Mouse (Mus musculus): ENCODE data around the gene Cxcr2.
A peak's percentile ranks its signal among the peaks of the same experiment; 100 is the strongest.

Gene Cxcr2

DNA sequence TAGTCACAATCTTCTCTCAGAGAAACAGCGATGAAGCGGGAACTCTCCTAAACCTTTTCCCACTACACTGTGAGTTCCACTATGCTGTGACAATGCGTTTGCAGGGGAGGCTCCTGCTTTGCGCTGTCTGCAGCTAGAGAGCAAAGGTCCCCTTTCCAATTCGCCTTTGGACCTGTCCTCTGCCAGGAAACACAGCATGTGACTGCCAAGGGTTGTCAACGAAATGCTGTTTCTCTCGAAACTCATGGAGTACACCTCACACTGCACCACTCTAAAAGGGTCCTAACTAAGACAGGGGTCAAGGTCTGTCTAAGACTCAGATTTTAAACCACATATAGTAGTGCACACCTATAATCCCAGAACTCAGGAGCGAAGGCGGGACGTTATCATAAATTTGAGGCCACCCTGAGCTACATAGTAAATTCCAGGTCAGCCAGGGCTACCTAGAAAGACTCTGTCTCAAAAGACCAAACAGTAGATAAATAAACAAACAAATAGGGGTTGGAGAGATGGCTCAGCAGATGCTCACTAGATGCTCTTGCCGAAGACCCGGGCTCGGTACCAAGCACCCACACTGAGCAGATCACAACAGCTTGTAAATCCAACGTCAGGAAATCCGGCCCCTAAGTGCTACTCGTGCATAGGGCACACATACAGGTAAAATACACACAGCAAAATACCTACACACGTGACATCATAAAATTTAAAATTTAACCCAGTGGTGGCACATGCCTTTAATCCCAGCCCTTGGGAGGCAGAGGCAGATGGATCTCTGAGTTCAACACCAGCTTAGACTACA, 43.0 kb downstream of the Cxcr2 start:
- DNase-seq (ENCODE audit: low spot score in 2 of 2): no peak

GRCm38 (mm10) chr1:74197726-74198470, 44.1 kb downstream of the Cxcr2 start:
- no peak for DNase-seq (ENCODE audit: low spot score in 2 of 2)

GRCm38 (mm10) chr1:74199046-74199445, 45.3 kb downstream of the Cxcr2 start:
- DNase-seq (ENCODE audit: low spot score in 2 of 2): no peak

- no peak for DNase-seq (ENCODE audit: low spot score in 2 of 2)
Observed at GRCm38 (mm10) chr1:74201048-74201844, 47.5 kb downstream of the Cxcr2 start.

DNA sequence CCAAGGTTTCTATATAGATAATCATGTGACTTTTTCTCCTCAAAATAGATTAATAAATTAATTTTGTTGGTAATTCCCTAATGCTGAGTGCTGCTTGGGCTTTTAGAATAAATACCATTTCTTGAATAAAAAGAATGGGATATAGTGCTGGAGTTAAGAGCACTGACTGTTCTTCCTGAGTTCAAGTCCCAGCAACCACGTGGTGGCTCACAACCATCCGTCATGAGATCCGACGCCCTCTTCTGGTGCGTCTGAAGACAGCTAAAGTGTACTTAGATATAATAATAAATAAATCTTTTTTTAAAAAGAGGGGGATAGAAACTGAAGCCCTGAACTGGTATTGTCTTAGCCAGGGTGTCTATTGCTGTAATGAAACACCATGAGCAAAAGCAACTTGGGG, 49.7 kb downstream of the Cxcr2 start:
- DNase-seq (ENCODE audit: low spot score in 2 of 2): no peak

DNA sequence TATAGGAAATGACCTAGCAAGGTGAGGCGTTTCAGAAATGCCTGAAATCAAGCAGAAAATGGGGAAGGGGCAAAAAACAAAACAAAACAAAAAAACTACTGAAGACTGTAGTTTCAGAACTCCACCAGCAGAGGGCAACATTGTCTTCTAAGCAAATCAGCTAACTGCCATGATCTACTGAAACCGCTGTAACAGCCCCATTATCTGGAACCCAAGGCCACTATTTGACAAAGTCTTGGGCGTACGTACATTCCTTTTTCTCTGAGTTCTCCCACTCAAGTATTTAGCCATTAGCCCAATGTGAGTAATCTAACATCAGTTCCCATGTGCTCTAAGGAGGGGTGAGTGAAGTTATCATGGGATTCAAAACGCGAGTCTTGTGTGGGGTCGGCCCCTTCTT, 52.1 kb downstream of the Cxcr2 start:
- DNase-seq (ENCODE audit: low spot score in 2 of 2): peak in 1 of 2 experiments; percentile 42

GRCm38 (mm10) chr1:74206642-74207041, 52.9 kb downstream of the Cxcr2 start:
- no peak for DNase-seq (ENCODE audit: low spot score in 2 of 2)

DNA sequence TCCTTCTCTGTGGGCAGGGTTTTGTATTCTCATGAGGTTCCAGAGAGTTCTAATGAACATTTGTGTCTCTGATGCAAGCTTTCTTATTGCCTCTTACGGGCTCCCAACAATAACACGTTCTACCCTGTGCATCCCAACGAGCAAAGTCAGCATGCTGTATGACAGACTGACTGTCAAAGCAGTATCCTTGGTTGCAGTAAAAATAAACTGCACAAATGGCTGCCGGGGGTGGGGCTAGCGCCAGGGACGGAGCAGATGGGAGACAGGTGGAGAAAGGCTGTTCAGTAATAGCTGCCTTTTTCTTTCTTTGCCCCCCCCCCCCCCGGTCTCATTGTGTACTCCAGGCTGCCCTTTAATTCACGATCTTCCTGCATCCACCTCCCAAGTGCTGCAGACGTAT, 54.1 kb downstream of the Cxcr2 start:
- no peak for DNase-seq (ENCODE audit: low spot score in 2 of 2)

DNA sequence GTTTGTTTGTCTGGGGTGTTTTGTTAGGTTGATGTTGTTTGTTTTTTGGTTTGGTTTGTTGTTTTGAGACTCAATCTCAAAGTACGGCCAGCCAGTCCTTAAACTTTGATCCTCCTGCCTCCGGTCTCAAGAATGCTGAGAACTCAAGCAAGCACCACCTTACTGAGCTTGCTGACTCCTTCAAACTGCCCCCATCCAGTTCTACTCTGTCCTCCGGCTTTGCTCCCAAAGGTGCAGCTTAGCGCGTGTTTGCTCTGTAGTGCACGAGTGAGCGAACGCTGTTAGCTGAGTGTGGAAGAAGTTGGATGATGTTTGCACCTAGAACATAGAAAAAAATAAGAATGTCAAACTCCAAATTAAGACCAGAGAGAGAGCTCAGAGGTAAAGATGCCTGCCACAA, 55.2 kb downstream of the Cxcr2 start:
- DNase-seq (ENCODE audit: low spot score in 2 of 2): no peak
